Mouse (Mus musculus) G1E (cell line): Measurements from ENCODE around the gene Krt2.

Source experiments
- CTCF ChIP-seq: IDR thresholded peaks from 2 replicates; pipeline ENCODE4 v1.5.1; 2012; ENCODE audit warnings: low read depth, low read length, inconsistent platforms, mixed read lengths
- GATA1 ChIP-seq: IDR thresholded peaks from 2 replicates; pipeline ENCODE4 v1.6.1; 2012; ENCODE audit warnings: borderline replicate concordance, low read length, inconsistent platforms, mixed read lengths
- GATA2 ChIP-seq: IDR thresholded peaks from 2 replicates; pipeline ENCODE4 v1.6.1; 2012; ENCODE audit warnings: low read depth, low read length, inconsistent platforms, borderline replicate concordance
- POLR2AphosphoS5 ChIP-seq: IDR thresholded peaks from 2 replicates; pipeline ENCODE4 v1.6.1; 2012; ENCODE audit warnings: low read depth, low read length, inconsistent platforms; ENCODE audit not compliant: insufficient replicate concordance
- TAL1 ChIP-seq: conservative IDR thresholded peaks from 2 replicates; pipeline ENCODE4 v1.6.1; 2012; ENCODE audit warnings: low read depth, low read length, inconsistent platforms, mixed read lengths

DNA sequence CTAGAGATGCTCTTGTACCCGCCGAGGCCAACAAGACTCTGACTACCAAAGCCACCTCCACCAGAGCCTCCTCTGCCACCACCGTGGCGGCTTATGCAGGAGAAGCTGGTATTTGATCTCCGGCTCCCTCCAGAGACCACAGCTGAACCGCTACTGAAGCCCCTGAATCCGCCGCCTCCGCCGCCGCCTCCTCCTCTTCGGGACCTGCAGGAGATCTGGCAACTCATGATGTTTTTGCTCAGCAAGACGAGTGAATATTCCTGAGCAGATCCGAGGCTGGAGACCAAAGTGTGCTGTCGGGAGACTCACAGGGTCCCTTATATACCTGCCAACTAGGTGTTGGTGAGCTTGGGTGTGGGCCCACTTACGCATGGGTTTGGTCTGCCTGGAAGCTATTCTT is at the start of gene Krt2:
- TF ChIP-seq CTCF = no peak
- TF ChIP-seq GATA1 = no peak
- no peak for TF ChIP-seq TAL1
- no peak for TF ChIP-seq POLR2AphosphoS5
- TF ChIP-seq GATA2 = no peak
